ENCODE assay signal across 8 mouse cellular contexts in genomic region chr13:93839137-93839630, GRCm38 (mm10).
DNase-seq lines count a peak whose midpoint lies in the region; ATAC-seq lines count a peak whose summit lies in the region.

No protein-coding gene starts in this region.

- H3K9ac ChIP-seq in forebrain, embryonic 15.5 days (replicated peaks): no peak overlapping the region
- no peak overlapping the region for H3K9ac ChIP-seq in hindbrain, embryonic 11.5 days (ENCODE audit: low read depth, low read length)

- DNase-seq in ovary, postnatal 36 days (ENCODE audit: low spot score): peak; percentile 68
- no peak for DNase-seq in ovary, postnatal 14 days (ENCODE audit: low spot score)
- DNase-seq in hindbrain, embryonic 11.5 days (ENCODE audit: low spot score): peak; percentile 50
- DNase-seq in mesoderm, embryonic 11.5 days (ENCODE audit: low read depth, low spot score): peak; percentile 84
- DNase-seq in urinary bladder, adult 2 months (ENCODE audit: low spot score): no peak
- DNase-seq in T-cell, adult 2 months (ENCODE audit: low spot score): no peak
- DNase-seq in B cell, adult 2 months: no peak

- no peaks in the 10 kb centered on the region for H3K27me3 ChIP-seq in forebrain, embryonic 15.5 days
- H3K27me3 ChIP-seq in hindbrain, embryonic 11.5 days (ENCODE audit: control insufficient read depth, insufficient read depth, low read length): no peaks in the 10 kb centered on the region

- peaks cover 16% of the 10 kb centered on the region for H3K4me1 ChIP-seq in forebrain, embryonic 15.5 days
- no peaks in the 10 kb centered on the region for H3K4me1 ChIP-seq in hindbrain, embryonic 11.5 days (replicated peaks; ENCODE audit: control insufficient read depth, insufficient read depth, low read length)

- H3K4me2 ChIP-seq in forebrain, embryonic 15.5 days (replicated peaks): no peak overlapping the region
- no peak overlapping the region for H3K4me2 ChIP-seq in hindbrain, embryonic 11.5 days (replicated peaks; ENCODE audit: low read depth, low read length)

- H3K4me3 ChIP-seq in forebrain, embryonic 15.5 days: no peak overlapping the region
- H3K4me3 ChIP-seq in hindbrain, embryonic 11.5 days (ENCODE audit: low read depth, low read length): no peak overlapping the region

- WGBS in forebrain, embryonic 15.5 days: 8% methylated on average over 10 of the region's 10 CpGs
- WGBS in hindbrain, embryonic 11.5 days: 36% methylated on average over 10 of the region's 10 CpGs

- peak; percentile 97 for ATAC-seq in forebrain, embryonic 15.5 days (replicated peaks)
- ATAC-seq in hindbrain, embryonic 11.5 days (ENCODE audit: low FRiP score): peak; percentile 59; the same call in 1 of the 2 replicates

- H3K9me3 ChIP-seq in forebrain, embryonic 15.5 days: no peaks in the 10 kb centered on the region
- no peaks in the 10 kb centered on the region for H3K9me3 ChIP-seq in hindbrain, embryonic 11.5 days (ENCODE audit: control insufficient read depth, low read length)

- H3K27ac ChIP-seq in forebrain, embryonic 15.5 days (replicated peaks): peak overlapping the region; percentile 79
- peak overlapping the region; percentile 70 for H3K27ac ChIP-seq in hindbrain, embryonic 11.5 days (ENCODE audit: low read depth, low read length)

- no peaks in the 10 kb centered on the region for H3K36me3 ChIP-seq in forebrain, embryonic 15.5 days
- no peaks in the 10 kb centered on the region for H3K36me3 ChIP-seq in hindbrain, embryonic 11.5 days (ENCODE audit: control insufficient read depth, insufficient read depth, low read length)

Comparison
In these comparisons a context has a peak if more than half of its experiments do, and no peak if none do; other contexts are left out.
1. DNase-seq: peak in ovary, postnatal 36 days (single experiment), hindbrain, embryonic 11.5 days (single experiment) and mesoderm, embryonic 11.5 days (single experiment); none in ovary, postnatal 14 days (single experiment), urinary bladder, adult 2 months (single experiment), T-cell, adult 2 months (single experiment) and B cell, adult 2 months (0 of 2).